Mouse (Mus musculus) liver, embryonic 11.5 days (tissue): ENCODE results near the gene C1rl. TPM values are rescaled to one million over a fixed set of nuclear protein-coding genes. Genes with fewer than 3 reads are reported as not detected.

Source experiments
- ATAC-seq: fragments of 200-750 bp; cut with Nextera tagmentation; replicated peaks from 2 replicates; pipeline ENCODE4 v1.8.0; 2017; ENCODE audit warnings: moderate number of reproducible peaks, mild to moderate bottlenecking, moderate TSS enrichment, moderate library complexity; ENCODE audit not compliant: low FRiP score
- DNase-seq: peaks from one replicate; pipeline ENCODE4 v3.0.0-alpha.2; 2017; ENCODE audit warnings: low spot score
- H3K27ac ChIP-seq: fragments of 300-500 bp; sonication (generic); 2 replicates; pipeline ENCODE4 v1.5.1; 2014; ENCODE audit warnings: mild to moderate bottlenecking, low read depth, low read length, control low read depth
- H3K27me3 ChIP-seq: fragments of 300-500 bp; sonication (generic); replicated peaks from 2 replicates; pipeline ENCODE4 v1.6.1; 2014; ENCODE audit warnings: low read length, mixed read lengths; ENCODE audit not compliant: control insufficient read depth, insufficient read depth
- H3K36me3 ChIP-seq: fragments of 300-500 bp; sonication (generic); 2 replicates; pipeline ENCODE4 v1.6.1; 2014; ENCODE audit warnings: mild to moderate bottlenecking, low read length, moderate library complexity, mixed read lengths; ENCODE audit not compliant: control insufficient read depth, insufficient read depth
- H3K4me1 ChIP-seq: fragments of 300-500 bp; sonication (generic); replicated peaks from 2 replicates; pipeline ENCODE4 v1.6.1; 2014; ENCODE audit warnings: low read length, mixed read lengths; ENCODE audit not compliant: control insufficient read depth, insufficient read depth
- H3K4me2 ChIP-seq: fragments of 300-500 bp; sonication (generic); 2 replicates; pipeline ENCODE4 v1.6.1; 2014; ENCODE audit warnings: mild to moderate bottlenecking, control low read depth, moderate library complexity
- H3K4me3 ChIP-seq: fragments of 300-500 bp; sonication (generic); 2 replicates; pipeline ENCODE4 v1.5.1; 2014; ENCODE audit warnings: low read depth, low read length, control low read depth
- H3K9ac ChIP-seq: fragments of 300-500 bp; sonication (generic); 2 replicates; pipeline ENCODE4 v1.6.1; 2014; ENCODE audit warnings: low read depth, low read length, control low read depth
- H3K9me3 ChIP-seq: fragments of 300-500 bp; sonication (generic); 2 replicates; pipeline ENCODE4 v1.6.1; 2016; ENCODE audit warnings: low read length, inconsistent platforms, mixed read lengths; ENCODE audit not compliant: control insufficient read depth
- WGBS: fragments of 180-500 bp; shearing (Covaris S2); extraction: QIAGEN DNeasy Blood & Tissue Kit; methylation state at CpG from one replicate; pipeline ENCODE4 v1.1.7; 2014; 5-methylcytosine and 5-hydroxymethylcytosine counted together
- polyA plus RNA-seq: library from polyadenylated mRNA; unstranded; fragments of >200 nt; fragmentation: Nextera tagmentation; extraction: Ambion mirVana; gene quantifications from 2 replicates; pipeline ENCODE4 v1.2.1, GENCODE M21; 2014

C1rl gene
- polyA plus RNA-seq, 1 experiment from 2014 or later = 4.1 TPM

DNA sequence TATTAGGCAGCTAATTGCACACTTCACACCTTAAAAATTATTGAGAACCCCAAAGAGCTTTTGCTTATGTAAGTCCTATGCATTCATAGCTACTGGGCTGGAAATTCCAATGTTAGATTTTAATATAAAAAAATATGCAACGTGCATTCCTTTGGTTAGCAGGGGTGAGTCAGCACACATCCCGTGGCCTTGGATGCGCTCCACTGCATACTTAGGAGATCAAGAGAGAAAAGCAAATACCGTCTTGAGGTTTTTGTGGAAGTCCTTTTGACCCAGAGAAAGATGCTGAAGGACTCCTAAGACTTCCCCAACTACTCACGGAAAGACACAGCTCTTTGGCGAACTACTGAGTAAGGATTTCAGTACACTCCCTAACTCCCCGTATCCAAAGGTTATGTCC, 8.1 kb upstream of the C1rl start:
- no peak overlapping the region for H3K4me2 ChIP-seq
- no peak overlapping the region for H3K9ac ChIP-seq
- H3K27ac ChIP-seq = no peak overlapping the region
- H3K27me3 ChIP-seq = no peaks in the 10 kb centered on the region
- H3K36me3 ChIP-seq = no peaks in the 10 kb centered on the region
- no peaks in the 10 kb centered on the region; the same call in 1 of the 2 replicates for H3K4me1 ChIP-seq
- no peaks in the 10 kb centered on the region for H3K9me3 ChIP-seq
- WGBS = 81% methylated on average over 7 of the region's 7 CpGs
- DNase-seq (no peak), ATAC-seq (no peak)
- H3K4me3 ChIP-seq = no peak overlapping the region

- 32% methylated on average over 21 of the region's 21 CpGs for WGBS
- no peaks in the 10 kb centered on the region; the same call in 1 of the 2 replicates for H3K4me1 ChIP-seq
- peak overlapping the region; percentile 53 for H3K4me2 ChIP-seq
- ATAC-seq (peak; percentile 53), DNase-seq (no peak)
- no peak overlapping the region for H3K9ac ChIP-seq
- no peaks in the 10 kb centered on the region for H3K27me3 ChIP-seq
- no peaks in the 10 kb centered on the region for H3K9me3 ChIP-seq
- no peaks in the 10 kb centered on the region for H3K36me3 ChIP-seq
- H3K27ac ChIP-seq = no peak overlapping the region
- H3K4me3 ChIP-seq = peak overlapping the region; percentile 23; the same call in 1 of the 2 replicates
Measured at GRCm38 (mm10) chr6:124485414-124486144, 7.3 kb upstream of the C1rl start.

DNA sequence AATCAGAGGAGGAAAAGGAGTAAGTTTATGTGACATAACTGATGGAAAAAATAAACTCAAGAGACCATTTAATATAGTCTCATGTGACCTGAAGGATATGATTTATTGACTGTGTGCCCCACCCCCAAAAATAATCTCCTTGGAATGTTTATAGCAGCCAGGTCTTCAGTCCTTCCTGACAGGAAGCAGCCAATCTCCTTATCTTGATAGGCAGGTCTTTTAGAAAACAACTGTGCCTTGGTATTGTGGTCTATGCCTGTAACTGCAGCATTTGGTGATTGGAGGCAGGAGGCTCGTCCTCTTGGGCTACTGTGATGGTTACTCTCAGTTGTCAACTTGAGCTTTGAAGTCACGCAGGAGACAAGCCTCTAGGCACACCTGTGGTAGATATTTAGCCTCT, 5.4 kb upstream of the C1rl start:
- Histone ChIP-seq H3K4me2 (no peak overlapping the region), H3K9ac (no peak overlapping the region), H3K9me3 (no peaks in the 10 kb centered on the region), H3K27me3 (no peaks in the 10 kb centered on the region), H3K4me3 (no peak overlapping the region), H3K4me1 (no peaks in the 10 kb centered on the region; the same call in 1 of the 2 replicates), H3K27ac (no peak overlapping the region), H3K36me3 (no peaks in the 10 kb centered on the region)
- 39% methylated on average over 2 of the region's 2 CpGs for WGBS
- ATAC-seq = no peak
- no peak for DNase-seq

- Histone ChIP-seq H3K4me1 (peaks cover 7% of the 10 kb centered on the region), H3K4me2 (no peak overlapping the region), H3K9ac (no peak overlapping the region), H3K9me3 (no peaks in the 10 kb centered on the region), H3K4me3 (no peak overlapping the region), H3K27ac (no peak overlapping the region), H3K36me3 (no peaks in the 10 kb centered on the region), H3K27me3 (no peaks in the 10 kb centered on the region)
- no peak for ATAC-seq
- DNase-seq = no peak
- WGBS = 83% methylated on average over 4 of the region's 4 CpGs
Measured at GRCm38 (mm10) chr6:124488952-124489351, 4.0 kb upstream of the C1rl start.

GRCm38 (mm10) chr6:124491427-124491826, 1.5 kb upstream of the C1rl start:
- Histone ChIP-seq H3K27me3 (no peaks in the 10 kb centered on the region), H3K9ac (no peak overlapping the region), H3K4me1 (peaks cover 9% of the 10 kb centered on the region), H3K9me3 (no peaks in the 10 kb centered on the region), H3K27ac (no peak overlapping the region), H3K36me3 (no peaks in the 10 kb centered on the region), H3K4me2 (no peak overlapping the region), H3K4me3 (no peak overlapping the region)
- ATAC-seq (no peak), DNase-seq (no peak)
- WGBS = 78% methylated on average over 6 of the region's 6 CpGs

- 0 out of 2 replicates have a peak overlapping the region, but pooled peaks have one; percentile 5 for H3K4me2 ChIP-seq
- ATAC-seq = peak; percentile 53
Measured at GRCm38 (mm10) chr6:124493886-124494285, 973 bp downstream of the C1rl start.

GRCm38 (mm10) chr6:124496054-124496453, 3.1 kb downstream of the C1rl start:
- no peaks in the 10 kb centered on the region for H3K36me3 ChIP-seq
- no peak overlapping the region for H3K9ac ChIP-seq
- H3K4me2 ChIP-seq = no peak overlapping the region
- no peak for ATAC-seq
- no peak for DNase-seq
- no peak overlapping the region for H3K4me3 ChIP-seq
- H3K27me3 ChIP-seq = no peaks in the 10 kb centered on the region
- H3K4me1 ChIP-seq = peaks cover 9% of the 10 kb centered on the region
- WGBS = 85% methylated on average over 5 of the region's 5 CpGs
- no peak overlapping the region for H3K27ac ChIP-seq
- H3K9me3 ChIP-seq = no peaks in the 10 kb centered on the region

More at GRCm38 (mm10) chr6:124493886-124494285, 973 bp downstream of the C1rl start:
- no peaks in the 10 kb centered on the region for H3K9me3 ChIP-seq
- H3K9ac ChIP-seq = no peak overlapping the region; the same call in 1 of the 2 replicates
- peaks cover 9% of the 10 kb centered on the region for H3K4me1 ChIP-seq
- no peaks in the 10 kb centered on the region for H3K36me3 ChIP-seq
- DNase-seq = peak; percentile 36
- no peaks in the 10 kb centered on the region for H3K27me3 ChIP-seq
- 60% methylated on average over 5 of the region's 5 CpGs for WGBS
- peak overlapping the region; percentile 14 for H3K27ac ChIP-seq
- H3K4me3 ChIP-seq = no peak overlapping the region

GRCm38 (mm10) chr6:124499914-124500566, 7.1 kb downstream of the C1rl start:
- no peak overlapping the region for H3K4me2 ChIP-seq
- H3K4me1 ChIP-seq = no peaks in the 10 kb centered on the region
- WGBS = 52% methylated on average over 10 of the region's 10 CpGs
- no peaks in the 10 kb centered on the region for H3K27me3 ChIP-seq
- no peaks in the 10 kb centered on the region for H3K36me3 ChIP-seq
- H3K9ac ChIP-seq = no peak overlapping the region
- no peak for ATAC-seq
- H3K4me3 ChIP-seq = no peak overlapping the region
- no peaks in the 10 kb centered on the region for H3K9me3 ChIP-seq
- no peak overlapping the region; the same call in 1 of the 2 replicates for H3K27ac ChIP-seq
- peak; percentile 26 for DNase-seq
